Comparison of ENCODE assay signal across 22 mouse cellular contexts in the genomic region with DNA sequence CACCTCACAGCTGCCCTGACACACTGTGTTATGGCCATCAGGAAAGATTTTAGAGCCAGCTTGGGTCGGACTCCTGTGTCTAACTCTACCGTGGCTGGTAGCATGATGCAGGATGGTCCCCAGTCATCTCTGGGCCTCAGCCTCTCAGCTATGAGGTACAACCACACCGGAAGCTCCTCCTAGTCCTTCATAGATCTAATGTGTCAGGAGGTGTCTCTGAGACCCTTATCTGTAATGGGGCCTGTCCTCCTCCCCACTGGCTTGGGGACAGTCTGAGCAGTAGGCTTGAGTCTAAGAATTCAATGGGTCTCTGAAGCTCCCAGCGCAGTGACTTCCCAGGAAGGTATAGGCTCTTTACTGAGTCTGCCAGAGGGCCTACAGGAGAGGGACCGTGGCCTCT. TPM values are rescaled to one million over a fixed set of nuclear protein-coding genes. Genes with fewer than 3 reads are reported as not detected.
"Had no signal": no experiment of that assay in that cellular context is flagged by ENCODE, and none has a peak within 500 bp of the region (broad histone marks: within the 10 kb centered on the region; RNA-seq: fewer than 3 reads in every experiment).

No protein-coding gene starts in this region.

- H3K9me3 ChIP-seq: limb, embryonic 10.5 days; limb, embryonic 13.5 days; neural tube, embryonic 13.5 days; stomach, embryonic 15.5 days had no signal

- H3K27me3 ChIP-seq: limb, embryonic 13.5 days; neural tube, embryonic 13.5 days; stomach, embryonic 15.5 days had no signal

- H3K27ac ChIP-seq: limb, embryonic 13.5 days; liver, embryonic 14.5 days; macrophage; neural tube, embryonic 13.5 days; stomach, embryonic 15.5 days had no signal

- H3K9ac ChIP-seq: limb, embryonic 13.5 days; liver, embryonic 14.5 days; liver, postnatal 0 days; lung, embryonic 14.5 days; neural tube, embryonic 13.5 days; stomach, embryonic 15.5 days had no signal

- H3K4me3 ChIP-seq: limb, embryonic 10.5 days; limb, embryonic 13.5 days; myocyte; neural tube, embryonic 13.5 days; stomach, embryonic 15.5 days had no signal

- ATAC-seq: liver, postnatal 0 days; lung, postnatal 0 days had no signal

- H3K36me3 ChIP-seq: limb, embryonic 10.5 days; limb, embryonic 13.5 days; neural tube, embryonic 13.5 days; stomach, embryonic 15.5 days had no signal

- DNase-seq: kidney, adult 18-20 months; kidney, adult 9 months; kidney, postnatal 14 days; kidney, postnatal 4 days; layer of hippocampus, adult 9-11 months; liver; liver, postnatal 0 days; lung, embryonic 14.5 days; midbrain, embryonic 14.5 days; right cerebral cortex, postnatal 25 days; spleen, adult 18-20 months; thymus, postnatal 25 days had no signal

- H3K4me2 ChIP-seq: limb, embryonic 13.5 days; lung, embryonic 14.5 days; neural tube, embryonic 13.5 days; stomach, embryonic 15.5 days had no signal

RNA-seq across cellular contexts. Expression of a gene that starts 56.2 kb away (rescaled TPM):
- total RNA-seq: megakaryocyte, adult 5-6 weeks; monocyte, adult 5-6 weeks had no signal
- polyA plus RNA-seq: macrophage had no signal
